Mouse (Mus musculus) liver, postnatal 0 days (tissue): ENCODE results near the gene Tmem91.

ENCODE experiments used
- CTCF ChIP-seq: sonication (generic); IDR thresholded peaks from 2 replicates; pipeline ENCODE4 v1.5.1; 2016; ENCODE audit warnings: antibody characterized with exemption, low read depth
- EP300 ChIP-seq: IDR thresholded peaks from 2 replicates; pipeline ENCODE4 v1.6.1; 2016; ENCODE audit warnings: antibody characterized with exemption, low read depth, mild to moderate bottlenecking

GRCm38 (mm10) chr7:25627431-25628322, 47.3 kb downstream of the Tmem91 start:
- TF ChIP-seq CTCF (no peak), EP300 (no peak)
